8 mouse cellular contexts compared by ENCODE assay signal in the genomic region with DNA sequence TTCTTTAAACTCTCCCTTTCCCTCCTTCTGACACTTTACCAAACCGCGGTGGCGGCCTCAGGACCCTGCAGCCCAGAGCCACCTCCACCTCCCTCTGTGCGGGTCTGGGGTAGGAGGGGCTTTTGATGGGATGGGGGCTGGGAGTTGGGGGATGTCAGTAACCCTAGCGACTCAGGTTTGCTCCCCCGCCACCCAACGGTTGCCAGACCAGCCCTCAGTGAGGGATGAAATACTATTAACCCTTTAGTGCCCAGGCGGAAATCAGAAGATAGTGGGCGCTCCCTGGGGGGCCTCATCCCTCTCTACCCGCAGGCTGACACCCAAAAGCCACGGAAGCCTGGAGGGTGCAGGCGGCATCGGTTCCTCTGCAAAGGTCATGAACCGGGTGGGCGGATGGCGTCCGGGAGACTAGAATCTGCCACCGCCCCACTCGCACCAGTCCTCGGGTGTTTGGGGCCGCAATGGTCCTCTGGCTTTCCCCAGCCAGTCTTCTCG. TPM values are rescaled to one million over a fixed set of nuclear protein-coding genes. Genes with fewer than 3 reads are reported as not detected.
DNase-seq lines count a peak whose midpoint lies in the region; ATAC-seq and TF ChIP-seq lines count a peak whose summit lies in the region.

No protein-coding gene starts in this region.

- intact Hi-C loops in gastrocnemius, adult 2 months (cut with DNase I) = no loop called here

- peak overlapping the region; percentile 89 for H3K4me3 ChIP-seq in gastrocnemius, adult 2 months
- H3K4me3 ChIP-seq in forebrain, embryonic 15.5 days = peak overlapping the region; percentile 76
- peak overlapping the region; percentile 71 for H3K4me3 ChIP-seq in midbrain, embryonic 13.5 days (replicated peaks)

- no peaks in the 10 kb centered on the region for H3K9me3 ChIP-seq in forebrain, embryonic 15.5 days
- H3K9me3 ChIP-seq in midbrain, embryonic 13.5 days = no peaks in the 10 kb centered on the region

- peaks cover 20% of the 10 kb centered on the region for H3K4me1 ChIP-seq in forebrain, embryonic 15.5 days
- H3K4me1 ChIP-seq in midbrain, embryonic 13.5 days (replicated peaks) = peaks cover 23% of the 10 kb centered on the region

- no peaks in the 10 kb centered on the region for H3K36me3 ChIP-seq in forebrain, embryonic 15.5 days
- no peaks in the 10 kb centered on the region for H3K36me3 ChIP-seq in midbrain, embryonic 13.5 days

- H3K27me3 ChIP-seq in forebrain, embryonic 15.5 days = no peaks in the 10 kb centered on the region; the same call in 1 of the 2 replicates
- H3K27me3 ChIP-seq in midbrain, embryonic 13.5 days = peaks cover 12% of the 10 kb centered on the region

- peak overlapping the region; percentile 74 for H3K9ac ChIP-seq in forebrain, embryonic 15.5 days (replicated peaks)
- peak overlapping the region; percentile 73 for H3K9ac ChIP-seq in midbrain, embryonic 13.5 days (replicated peaks)

- ATAC-seq in forebrain, embryonic 15.5 days (replicated peaks) = peak; percentile 89
- peak; percentile 95 for ATAC-seq in midbrain, embryonic 13.5 days

- H3K27ac ChIP-seq in gastrocnemius, adult 2 months = peak overlapping the region; percentile 87
- peak overlapping the region; percentile 82 for H3K27ac ChIP-seq in forebrain, embryonic 15.5 days (replicated peaks)
- peak overlapping the region; percentile 85 for H3K27ac ChIP-seq in midbrain, embryonic 13.5 days

- 0% methylated on average over 22 of the region's 22 CpGs for WGBS in forebrain, embryonic 15.5 days
- WGBS in midbrain, embryonic 13.5 days = under 1% methylated on average over 22 of the region's 22 CpGs

- H3K4me2 ChIP-seq in forebrain, embryonic 15.5 days (replicated peaks) = peak overlapping the region; percentile 91
- peak overlapping the region; percentile 82 for H3K4me2 ChIP-seq in midbrain, embryonic 13.5 days (replicated peaks)

- no peak for TF ChIP-seq CTCF in gastrocnemius, adult 2 months (IDR thresholded peaks at IDR 0.05)

- DNase-seq in gastrocnemius, adult 2 months = peak; percentile 43
- DNase-seq in gastrocnemius, postnatal 25 days = no peak
- DNase-seq in urinary bladder, postnatal 14 days (ENCODE audit: low spot score) = peak; percentile 16
- DNase-seq in urinary bladder, adult 18-20 months (ENCODE audit: low spot score in 2 of 2) = no peak
- DNase-seq in layer of hippocampus, postnatal 25 days (ENCODE audit: extremely low spot score in 1 of 2, low spot score in 1 of 2) = peak; percentile 46 to 64
- peak; percentile 66 for DNase-seq in thymus, postnatal 0 days (ENCODE audit: low spot score)

RNA-seq across cellular contexts. Expression of a gene that starts 0.4 kb away (rescaled TPM):
- total RNA-seq in gastrocnemius, adult 2 months (2021) = 10 to 100 TPM; 12.1 to 18.4 TPM
- total RNA-seq in gastrocnemius, postnatal 25 days (2021) = 10 to 100 TPM; 12.6 to 14.1 TPM
- polyA plus RNA-seq in forebrain, embryonic 15.5 days (2015; fragmentation: Nextera tagmentation; extraction: Ambion mirVana) = 10.5 and 12.8 TPM in 2 replicates
- total RNA-seq in layer of hippocampus, postnatal 25 days (2021) = 10 to 100 TPM; 25.7 to 28.9 TPM
- polyA plus RNA-seq in midbrain, embryonic 13.5 days (2015; fragmentation: Nextera tagmentation; extraction: Ambion mirVana) = 15.1 and 16.9 TPM in 2 replicates
- 31.8 and 37.5 TPM in 2 replicates for polyA plus RNA-seq in thymus, postnatal 0 days (2015; fragmentation: Nextera tagmentation; extraction: Ambion mirVana)

Comparison
In these comparisons a context has a peak if more than half of its experiments do, and no peak if none do; other contexts are left out.
1. DNase-seq: peak in gastrocnemius, adult 2 months (single experiment), urinary bladder, postnatal 14 days (single experiment), layer of hippocampus, postnatal 25 days (2 of 2) and thymus, postnatal 0 days (single experiment); none in gastrocnemius, postnatal 25 days (single experiment) and urinary bladder, adult 18-20 months (0 of 2).
2. Peak in every context shown above with its lines, with median percentiles within 50 percentile points of each other: H3K27ac ChIP-seq and H3K4me3 ChIP-seq.